Mouse (Mus musculus) embryonic fibroblast, embryonic 13.5 days (primary cell): Measurements from ENCODE around the gene Hoxd13. TPM values are rescaled to one million over a fixed set of nuclear protein-coding genes. Genes with fewer than 3 reads are reported as not detected.
A peak's percentile ranks its signal among the peaks of the same experiment; 100 is the strongest.

Source experiments
- H3K27ac ChIP-seq: 2 replicates; pipeline ENCODE4 v1.5.1; 2012; ENCODE audit warnings: low read length, control low read depth, inconsistent platforms; ENCODE audit not compliant: insufficient read depth
- H3K4me1 ChIP-seq: 2 replicates; pipeline ENCODE4 v1.6.1; 2011; ENCODE audit warnings: low read length; ENCODE audit not compliant: control insufficient read depth, insufficient read depth
- H3K4me3 ChIP-seq: 2 replicates; pipeline ENCODE4 v1.5.1; 2011; ENCODE audit warnings: mild to moderate bottlenecking, control low read depth, low read length; ENCODE audit not compliant: insufficient read depth
- CTCF ChIP-seq: IDR thresholded peaks from 2 replicates; pipeline ENCODE4 v1.5.1; 2011; ENCODE audit warnings: mild to moderate bottlenecking, control low read depth, low read length, moderate library complexity, borderline replicate concordance; ENCODE audit not compliant: insufficient read depth
- POLR2A ChIP-seq: IDR thresholded peaks from 2 replicates; pipeline ENCODE4 v1.6.1; 2011; ENCODE audit warnings: low read depth, mild to moderate bottlenecking, control low read depth, low read length, moderate library complexity
- polyA plus RNA-seq: library from polyadenylated mRNA; stranded (reverse); fragments of >200 nt; gene quantifications from 2 replicates; pipeline ENCODE4 v1.2.4, GENCODE M21; 2011; ENCODE audit warnings: low read depth; ENCODE audit not compliant: missing spikeins, insufficient read length

Hoxd13 gene
- polyA plus RNA-seq, 1 experiment, result 20.1 TPM

- TF ChIP-seq CTCF (no peak), POLR2A (no peak)
- peak overlapping the region; percentile 20; the same call in 1 of the 2 replicates for H3K4me3 ChIP-seq
- H3K27ac ChIP-seq, result no peak overlapping the region
- no peaks in the 10 kb centered on the region; the same call in 1 of the 2 replicates for H3K4me1 ChIP-seq
Measured at GRCm38 (mm10) chr2:74660421-74661375, 7.4 kb upstream of the Hoxd13 start.

GRCm38 (mm10) chr2:74661685-74662084, 6.4 kb upstream of the Hoxd13 start:
- H3K4me3 ChIP-seq, result no peak overlapping the region
- H3K4me1 ChIP-seq, result no peaks in the 10 kb centered on the region
- H3K27ac ChIP-seq, result no peak overlapping the region
- TF ChIP-seq CTCF (0 out of 2 replicates have a peak, but pooled peaks have one; percentile 13), POLR2A (no peak)

DNA sequence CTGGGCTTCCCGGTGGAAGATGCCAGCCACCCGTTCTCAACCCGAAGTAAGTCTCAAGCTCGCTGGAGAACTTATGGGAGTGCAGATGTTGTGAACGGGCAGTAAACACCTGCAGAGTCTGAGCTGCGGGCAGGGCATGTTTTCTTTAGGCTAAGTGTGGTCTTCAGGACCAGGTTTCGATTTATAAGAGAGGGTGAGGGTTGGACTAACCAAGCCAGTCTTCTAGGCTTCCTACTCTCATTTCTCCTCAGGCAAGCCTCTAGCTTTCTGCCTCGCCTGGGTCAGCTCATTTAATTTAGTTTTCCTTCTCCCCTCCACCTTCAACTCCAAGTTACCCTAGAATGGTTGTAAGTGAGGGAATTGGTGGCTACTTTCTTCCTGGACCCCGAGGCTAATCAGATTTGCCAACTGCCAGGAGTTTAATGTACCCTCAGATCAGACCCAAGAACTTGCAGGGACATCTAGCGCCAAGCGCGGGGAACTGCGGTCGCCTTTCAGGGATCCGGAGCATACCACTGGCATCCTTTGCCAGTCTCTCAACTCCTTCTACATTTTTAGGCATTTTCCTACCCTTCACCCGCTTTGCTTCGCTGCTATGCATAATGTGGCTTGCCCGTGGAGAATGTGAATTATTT, 4.7 kb upstream of the Hoxd13 start:
- Histone ChIP-seq H3K27ac (no peak overlapping the region), H3K4me3 (no peak overlapping the region), H3K4me1 (no peaks in the 10 kb centered on the region)
- no peak for TF ChIP-seq POLR2A
- TF ChIP-seq CTCF, result peak; percentile 32; the same call in 1 of the 2 replicates

- TF ChIP-seq CTCF (no peak), POLR2A (no peak)
- Histone ChIP-seq H3K27ac (peak overlapping the region; percentile 51), H3K4me3 (no peak overlapping the region), H3K4me1 (no peaks in the 10 kb centered on the region)
Measured at GRCm38 (mm10) chr2:74666411-74666810, 1.7 kb upstream of the Hoxd13 start.

DNA sequence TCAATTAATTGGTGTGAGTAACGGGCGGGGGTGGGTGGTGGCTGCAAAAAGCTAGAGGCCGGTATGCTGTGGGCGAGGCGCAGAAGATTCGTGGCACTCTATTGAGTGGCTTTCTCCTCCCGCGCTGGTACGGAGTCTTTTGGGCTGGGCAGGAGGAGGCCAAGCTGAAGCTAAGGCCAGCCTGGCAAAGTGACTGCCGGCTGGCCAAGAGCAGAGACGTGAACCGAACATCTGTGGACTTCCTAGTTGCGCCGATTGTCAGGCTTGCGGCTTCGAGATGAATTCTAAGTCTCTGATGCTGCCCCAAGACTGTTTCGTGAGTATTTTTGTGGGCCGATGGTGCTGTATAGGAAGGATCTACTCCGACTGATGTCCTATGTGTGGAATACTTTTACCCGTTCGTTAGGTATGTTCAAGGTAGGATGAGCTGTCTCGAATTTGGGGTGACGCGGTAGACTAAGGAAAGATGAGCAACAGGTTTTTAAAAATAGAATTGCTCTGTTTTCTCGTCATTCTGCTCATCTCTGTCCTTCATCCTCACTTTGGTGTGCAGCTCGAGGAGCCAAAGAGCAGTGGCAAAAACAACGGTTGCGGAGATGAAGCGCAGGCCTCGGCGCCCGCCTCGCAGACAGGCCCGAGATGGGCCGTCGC, 794 bp upstream of the Hoxd13 start:
- Histone ChIP-seq H3K27ac (peak overlapping the region; percentile 82), H3K4me1 (no peaks in the 10 kb centered on the region), H3K4me3 (peak overlapping the region; percentile 4; the same call in 1 of the 2 replicates)
- TF ChIP-seq POLR2A, result peak; percentile 46
- no peak for TF ChIP-seq CTCF

GRCm38 (mm10) chr2:74668370-74669229, 490 bp downstream of the Hoxd13 start:
- no peak overlapping the region for H3K27ac ChIP-seq
- no peaks in the 10 kb centered on the region for H3K4me1 ChIP-seq
- no peak for TF ChIP-seq POLR2A
- no peak for TF ChIP-seq CTCF
- peak overlapping the region; percentile 12 for H3K4me3 ChIP-seq

DNA sequence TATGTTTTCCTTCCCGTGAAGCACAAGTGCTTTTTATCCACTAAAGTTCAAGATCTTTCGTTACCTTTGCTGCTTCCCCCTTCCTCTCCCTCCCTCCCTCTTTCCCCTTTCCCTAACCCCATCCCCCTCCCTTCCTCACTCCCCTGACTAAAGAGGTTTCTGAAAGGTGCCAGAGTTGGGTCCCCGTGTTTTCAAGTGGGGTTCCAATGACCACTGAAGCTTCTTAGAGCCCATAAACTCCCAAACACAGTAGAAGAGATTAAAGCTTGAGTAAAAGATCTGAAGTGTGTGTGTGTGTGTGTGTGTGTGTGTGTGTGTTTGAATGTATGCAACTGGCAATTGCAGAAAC, 1.1 kb downstream of the Hoxd13 start:
- no peak for TF ChIP-seq CTCF
- TF ChIP-seq POLR2A, result no peak
- H3K27ac ChIP-seq, result no peak overlapping the region
- no peaks in the 10 kb centered on the region for H3K4me1 ChIP-seq
- peak overlapping the region; percentile 12 for H3K4me3 ChIP-seq

DNA sequence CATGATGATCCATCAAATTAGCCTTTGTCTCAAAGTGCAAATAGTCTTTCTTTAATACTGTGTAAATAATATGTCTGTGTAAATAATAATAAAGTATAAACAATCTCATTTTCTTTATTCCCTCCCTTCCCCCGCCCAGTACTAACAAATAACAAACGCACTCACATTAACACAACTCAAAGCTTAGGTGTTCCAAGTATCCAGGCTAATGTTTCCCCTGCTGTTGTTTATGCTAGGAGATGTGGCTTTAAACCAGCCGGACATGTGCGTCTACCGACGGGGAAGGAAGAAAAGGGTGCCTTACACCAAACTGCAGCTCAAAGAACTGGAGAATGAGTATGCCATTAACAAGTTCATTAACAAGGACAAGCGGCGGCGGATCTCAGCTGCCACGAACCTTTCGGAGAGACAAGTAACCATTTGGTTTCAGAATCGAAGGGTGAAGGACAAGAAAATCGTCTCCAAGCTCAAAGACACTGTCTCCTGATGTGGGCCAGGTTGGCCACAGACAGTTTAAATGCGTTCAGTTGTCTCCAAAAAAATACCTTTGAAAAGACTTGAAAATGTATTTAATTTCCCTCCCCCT, 1.6 kb downstream of the Hoxd13 start:
- TF ChIP-seq POLR2A, result no peak
- no peak for TF ChIP-seq CTCF
- Histone ChIP-seq H3K4me3 (peak overlapping the region; percentile 35), H3K27ac (no peak overlapping the region), H3K4me1 (no peaks in the 10 kb centered on the region)
